In the genomic region with DNA sequence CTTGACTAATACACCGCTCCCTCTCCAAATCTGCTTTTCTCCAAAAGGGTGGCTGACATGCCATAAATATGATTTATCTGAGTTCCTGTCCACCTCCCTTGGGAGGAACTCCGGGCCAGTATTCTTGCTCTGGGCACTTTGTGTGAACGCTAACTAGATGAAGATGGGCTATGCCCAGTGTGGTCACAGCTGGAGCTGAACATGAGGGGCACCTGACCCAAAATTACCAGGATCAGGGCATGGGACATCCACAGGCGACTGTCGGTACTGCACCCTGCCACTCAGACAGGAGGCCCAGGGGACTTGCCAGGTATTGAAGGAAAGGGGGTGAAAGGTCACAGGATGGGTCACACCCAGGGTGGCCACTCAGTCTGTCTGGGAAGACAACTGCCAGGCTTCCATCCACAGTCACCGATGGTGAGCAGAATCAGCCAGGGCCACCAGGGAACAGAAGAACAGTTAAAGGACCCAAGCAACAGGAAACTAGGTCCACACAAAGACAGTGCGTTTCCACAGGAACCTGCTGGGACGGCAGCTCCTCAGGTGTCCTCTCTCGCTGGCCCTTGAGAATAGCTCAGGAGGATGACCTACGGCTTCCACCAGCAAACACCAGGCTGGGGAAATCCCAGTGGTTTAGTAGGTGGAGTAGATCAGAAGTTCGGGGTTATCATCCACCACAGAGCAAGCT, we compare ENCODE assay signal across 9 mouse cellular contexts. TPM values are rescaled to one million over a fixed set of nuclear protein-coding genes. Genes with fewer than 3 reads are reported as not detected.
A peak's percentile ranks its signal among the peaks of the same experiment; 100 is the strongest.
DNase-seq lines count a peak whose midpoint lies in the region; ATAC-seq lines count a peak whose summit lies in the region.
"Had no signal": no experiment of that assay in that cellular context is flagged by ENCODE, and none has a peak within 500 bp of the region (broad histone marks: within the 10 kb centered on the region; RNA-seq: fewer than 3 reads in every experiment).

No protein-coding gene starts in this region.

- ATAC-seq in neutrophil, adult 5-6 weeks (ENCODE audit: extremely low read depth, insufficient number of reproducible peaks, low FRiP score, poor library complexity, severe bottlenecking), result peak; percentile 45; the same call in 1 of the 2 replicates
- ATAC-seq in intestine, embryonic 15.5 days, result no peak

- H3K27ac ChIP-seq in intestine, embryonic 15.5 days, result no peak overlapping the region

- no peak overlapping the region for H3K4me3 ChIP-seq in intestine, embryonic 15.5 days (replicated peaks)

- no peaks in the 10 kb centered on the region for H3K36me3 ChIP-seq in intestine, embryonic 15.5 days

- DNase-seq in gastrocnemius, postnatal 10 days, result peak; percentile 52
- no peak for DNase-seq in gastrocnemius, adult 8-10 months (ENCODE audit: low spot score in 2 of 2)
- DNase-seq in B cell, adult 2 months, result peak; percentile 68 to 70
- peak; percentile 31 for DNase-seq in adrenal gland, adult 8-10 months
- DNase-seq in kidney, adult 9 months, result peak; percentile 62
- no peak for DNase-seq in left cerebral cortex, postnatal 25 days (ENCODE audit: low spot score in 2 of 2)

- peaks cover 8% of the 10 kb centered on the region for H3K4me1 ChIP-seq in intestine, embryonic 15.5 days (replicated peaks)

- intact Hi-C loops in left cerebral cortex, postnatal 25 days (cut with DNase I), result no loop called here

- H3K4me2 ChIP-seq in intestine, embryonic 15.5 days (replicated peaks), result no peak overlapping the region

- WGBS in intestine, embryonic 15.5 days, result 72% methylated on average over 11 of the region's 11 CpGs

- H3K9me3 ChIP-seq in intestine, embryonic 15.5 days, result no peaks in the 10 kb centered on the region

- H3K27me3 ChIP-seq in intestine, embryonic 15.5 days (replicated peaks), result no peaks in the 10 kb centered on the region

- H3K9ac ChIP-seq in intestine, embryonic 15.5 days, result no peak overlapping the region

RNA-seq across cellular contexts. Expression of gene Bicra, which starts 35.0 kb away (rescaled TPM):
- 10 to 100 TPM in 1 of 2 experiments, 1 to 10 TPM in 1; 8.2 to 11.5 TPM for total RNA-seq in gastrocnemius, postnatal 10 days (2021)
- 1 to 10 TPM; 3.7 to 6.8 (median 5.6) TPM for total RNA-seq in gastrocnemius, adult 8-10 months (2022)
- 10 to 100 TPM in 3 of 4 experiments, 1 to 10 TPM in 1; 7.2 to 16.9 (median 10.6) TPM for total RNA-seq in adrenal gland, adult 8-10 months (2022)
- total RNA-seq in neutrophil, adult 5-6 weeks (2017), result 11.9 and 12.9 TPM in 2 replicates
- total RNA-seq in left cerebral cortex, postnatal 25 days (2021), result 10 to 100 TPM; 12.6 to 14.3 TPM
- polyA plus RNA-seq in intestine, embryonic 15.5 days (2015; fragmentation: Nextera tagmentation; extraction: Ambion mirVana), result 4.9 and 5.4 TPM in 2 replicates

RNA-seq across cellular contexts. Expression of gene Ehd2, which starts 45.4 kb away (rescaled TPM):
- total RNA-seq in gastrocnemius, postnatal 10 days (2021), result 100 to 1,000 TPM; 110 to 126 TPM
- 10 to 100 TPM; 23.7 to 32.7 (median 28.2) TPM for total RNA-seq in gastrocnemius, adult 8-10 months (2022)
- 10 to 100 TPM; 23.3 to 100.0 (median 41.1) TPM for total RNA-seq in adrenal gland, adult 8-10 months (2022)
- 2.1 and 3.1 TPM in 2 replicates for total RNA-seq in neutrophil, adult 5-6 weeks (2017)
- total RNA-seq in left cerebral cortex, postnatal 25 days (2021), result 1 to 10 TPM; 4.7 to 8.4 TPM
- 42.3 and 50.9 TPM in 2 replicates for polyA plus RNA-seq in intestine, embryonic 15.5 days (2015; fragmentation: Nextera tagmentation; extraction: Ambion mirVana)

RNA-seq across cellular contexts. Expression of gene Zfp541, which starts 48.9 kb away (rescaled TPM):
- not detected for total RNA-seq in gastrocnemius, postnatal 10 days (2021)
- total RNA-seq in gastrocnemius, adult 8-10 months (2022), result not detected
- under 1 TPM in 3 of 4 experiments, not detected in 1; 0.10 to 0.28 (median 0.12) TPM for total RNA-seq in adrenal gland, adult 8-10 months (2022)
- total RNA-seq in neutrophil, adult 5-6 weeks (2017), result 0.61 and 0.70 TPM in 2 replicates
- under 1 TPM; 0.50 TPM for total RNA-seq in left cerebral cortex, postnatal 25 days (2021)
- polyA plus RNA-seq in intestine, embryonic 15.5 days (2015; fragmentation: Nextera tagmentation; extraction: Ambion mirVana), result 0.03 and 0.06 TPM in 2 replicates
- polyA plus RNA-seq: heart, embryonic 14.5 days had no signal

Comparison
In these comparisons a context has a peak if more than half of its experiments do, and no peak if none do; other contexts are left out.
1. DNase-seq: peak in gastrocnemius, postnatal 10 days (single experiment), B cell, adult 2 months (2 of 2), adrenal gland, adult 8-10 months (single experiment) and kidney, adult 9 months (single experiment); none in gastrocnemius, adult 8-10 months (0 of 2) and left cerebral cortex, postnatal 25 days (0 of 2).